In genomic region chr8:70285304-70285703, GRCm38 (mm10) we compare ENCODE assay signal across 24 mouse cellular contexts. TPM values are rescaled to one million over a fixed set of nuclear protein-coding genes. Genes with fewer than 3 reads are reported as not detected.
DNase-seq lines count a peak whose midpoint lies in the region; ATAC-seq lines count a peak whose summit lies in the region.
"Had no signal": no experiment of that assay in that cellular context is flagged by ENCODE, and none has a peak within 500 bp of the region (broad histone marks: within the 10 kb centered on the region; RNA-seq: fewer than 3 reads in every experiment).

No protein-coding gene starts in this region.

- peaks cover 40% of the 10 kb centered on the region for H3K4me1 ChIP-seq in kidney, embryonic 15.5 days
- H3K4me1 ChIP-seq in kidney, embryonic 16.5 days (ENCODE audit: insufficient read depth, low read length), result peaks cover 21% of the 10 kb centered on the region
- peaks cover 54% of the 10 kb centered on the region for H3K4me1 ChIP-seq in megakaryocyte, embryonic 14.5 days
- H3K4me1 ChIP-seq in embryonic facial prominence, embryonic 10.5 days, result peaks cover 44% of the 10 kb centered on the region
- peaks cover 17% of the 10 kb centered on the region for H3K4me1 ChIP-seq in liver, embryonic 11.5 days (replicated peaks; ENCODE audit: control insufficient read depth, insufficient read depth, low read length)

- peaks cover 57% of the 10 kb centered on the region for H3K36me3 ChIP-seq in kidney, embryonic 15.5 days
- H3K36me3 ChIP-seq in kidney, embryonic 16.5 days (ENCODE audit: insufficient read depth, low read length), result peaks cover 51% of the 10 kb centered on the region
- H3K36me3 ChIP-seq in megakaryocyte, embryonic 14.5 days (replicated peaks; ENCODE audit: low read length), result peaks cover 70% of the 10 kb centered on the region
- peaks cover 61% of the 10 kb centered on the region for H3K36me3 ChIP-seq in embryonic facial prominence, embryonic 10.5 days (replicated peaks)
- peaks cover 34% of the 10 kb centered on the region for H3K36me3 ChIP-seq in liver, embryonic 11.5 days (ENCODE audit: control insufficient read depth, insufficient read depth, low read length)

- H3K27ac ChIP-seq in kidney, embryonic 15.5 days, result no peak overlapping the region
- H3K27ac ChIP-seq in kidney, embryonic 16.5 days (ENCODE audit: low read length), result no peak overlapping the region
- no peak overlapping the region for H3K27ac ChIP-seq in embryonic facial prominence, embryonic 10.5 days (replicated peaks)
- no peak overlapping the region for H3K27ac ChIP-seq in liver, embryonic 11.5 days (ENCODE audit: low read depth, low read length)
- H3K27ac ChIP-seq: embryonic facial prominence, embryonic 12.5 days; forebrain, embryonic 12.5 days; forebrain, embryonic 15.5 days had no signal

- H3K9ac ChIP-seq in kidney, embryonic 15.5 days, result 0 out of 2 replicates have a peak overlapping the region, but pooled peaks have one; percentile 12
- no peak overlapping the region for H3K9ac ChIP-seq in kidney, embryonic 16.5 days (replicated peaks; ENCODE audit: low read length)
- H3K9ac ChIP-seq in liver, embryonic 11.5 days (ENCODE audit: low read depth, low read length), result no peak overlapping the region
- H3K9ac ChIP-seq: embryonic facial prominence, embryonic 12.5 days; forebrain, embryonic 12.5 days; forebrain, embryonic 15.5 days; forebrain, postnatal 0 days had no signal

- no peaks in the 10 kb centered on the region for H3K27me3 ChIP-seq in kidney, embryonic 15.5 days
- no peaks in the 10 kb centered on the region for H3K27me3 ChIP-seq in kidney, embryonic 16.5 days (ENCODE audit: insufficient read depth, low read length)
- H3K27me3 ChIP-seq in megakaryocyte, embryonic 14.5 days (replicated peaks), result no peaks in the 10 kb centered on the region
- H3K27me3 ChIP-seq in embryonic facial prominence, embryonic 10.5 days (replicated peaks; ENCODE audit: low read depth, poor library complexity, severe bottlenecking), result no peaks in the 10 kb centered on the region
- H3K27me3 ChIP-seq in liver, embryonic 11.5 days (replicated peaks; ENCODE audit: control insufficient read depth, insufficient read depth, low read length), result no peaks in the 10 kb centered on the region
- H3K27me3 ChIP-seq: embryonic facial prominence, embryonic 12.5 days; forebrain, embryonic 12.5 days; forebrain, embryonic 15.5 days had no signal

- intact Hi-C loops in heart, postnatal 36 days (cut with DNase I), result no loop called here

- H3K9me3 ChIP-seq in kidney, embryonic 15.5 days (replicated peaks), result no peaks in the 10 kb centered on the region
- 0 out of 2 replicates have a peak, but pooled peaks cover 2% of the 10 kb centered on the region for H3K9me3 ChIP-seq in kidney, embryonic 16.5 days (ENCODE audit: low read length)
- H3K9me3 ChIP-seq in megakaryocyte, embryonic 14.5 days, result no peaks in the 10 kb centered on the region
- H3K9me3 ChIP-seq in embryonic facial prominence, embryonic 10.5 days, result peaks cover 6% of the 10 kb centered on the region; the same call in 1 of the 2 replicates
- no peaks in the 10 kb centered on the region for H3K9me3 ChIP-seq in liver, embryonic 11.5 days (ENCODE audit: control insufficient read depth, low read length)
- H3K9me3 ChIP-seq: embryonic facial prominence, embryonic 12.5 days; forebrain, embryonic 15.5 days had no signal

- no peak overlapping the region for H3K4me3 ChIP-seq in kidney, embryonic 15.5 days (replicated peaks)
- H3K4me3 ChIP-seq in kidney, embryonic 16.5 days (ENCODE audit: low read length), result no peak overlapping the region
- H3K4me3 ChIP-seq in megakaryocyte, embryonic 14.5 days (replicated peaks), result peak overlapping the region; percentile 14
- H3K4me3 ChIP-seq in embryonic facial prominence, embryonic 10.5 days, result peak overlapping the region; percentile 93; the same call in 1 of the 2 replicates
- H3K4me3 ChIP-seq in liver, embryonic 11.5 days (ENCODE audit: low read depth, low read length), result no peak overlapping the region
- H3K4me3 ChIP-seq: embryonic facial prominence, embryonic 12.5 days; forebrain, embryonic 12.5 days; forebrain, embryonic 15.5 days had no signal

- peak; percentile 93 for DNase-seq in heart, adult 11 months
- DNase-seq in heart, postnatal 36 days, result no peak
- no peak for DNase-seq in embryonic facial prominence, embryonic 10.5 days (ENCODE audit: low spot score)
- no peak for DNase-seq in liver, embryonic 11.5 days (ENCODE audit: low spot score)
- DNase-seq: adrenal gland, adult 2 months; adrenal gland, postnatal 10 days; adrenal gland, postnatal 25 days; cerebellum, adult 11 months; cerebellum, adult 18-20 months; cerebellum, adult 8-10 months; cerebellum, adult 9-11 months; cerebellum, postnatal 14 days; cerebellum, postnatal 36 days; embryo, embryonic 11 days; forebrain, postnatal 0 days had no signal

- no peak overlapping the region for H3K4me2 ChIP-seq in kidney, embryonic 15.5 days
- H3K4me2 ChIP-seq in kidney, embryonic 16.5 days (replicated peaks; ENCODE audit: low read depth, low read length), result no peak overlapping the region
- no peak overlapping the region for H3K4me2 ChIP-seq in liver, embryonic 11.5 days
- H3K4me2 ChIP-seq: embryonic facial prominence, embryonic 12.5 days; forebrain, embryonic 15.5 days had no signal

- no peak for ATAC-seq in kidney, embryonic 15.5 days (replicated peaks; ENCODE audit: low FRiP score)
- no peak for ATAC-seq in kidney, embryonic 16.5 days (ENCODE audit: low FRiP score, low TSS enrichment)
- ATAC-seq in megakaryocyte, adult 5-6 weeks (ENCODE audit: poor library complexity, severe bottlenecking), result no peak
- no peak for ATAC-seq in liver, embryonic 11.5 days (replicated peaks; ENCODE audit: low FRiP score)
- ATAC-seq: forebrain, embryonic 15.5 days; forebrain, postnatal 0 days had no signal

- WGBS in kidney, embryonic 15.5 days, result 98% methylated on average over 15 of the region's 15 CpGs
- WGBS in kidney, embryonic 16.5 days, result 95% methylated on average over 15 of the region's 15 CpGs
- WGBS in embryonic facial prominence, embryonic 10.5 days, result 97% methylated on average over 15 of the region's 15 CpGs
- 93% methylated on average over 15 of the region's 15 CpGs for WGBS in liver, embryonic 11.5 days

RNA-seq across cellular contexts. Expression of gene Homer3, which starts 2.7 kb away (rescaled TPM):
- 10 to 100 TPM in 1 of 2 experiments, 1 to 10 TPM in 1; 8.5 to 10.5 TPM for total RNA-seq in heart, postnatal 36 days (2021)
- polyA plus RNA-seq in kidney, embryonic 15.5 days (2015; fragmentation: Nextera tagmentation; extraction: Ambion mirVana), result 69.5 and 79.9 TPM in 2 replicates
- 74.2 and 81.3 TPM in 2 replicates for polyA plus RNA-seq in kidney, embryonic 16.5 days (2015; fragmentation: Nextera tagmentation; extraction: Ambion mirVana)
- polyA plus RNA-seq in megakaryocyte, embryonic 14.5 days (2012; ENCODE audit: insufficient read depth, low replicate concordance), result 192 and 246 TPM in 2 replicates
- 1.6 and 3.5 TPM in 2 replicates for total RNA-seq in megakaryocyte, adult 5-6 weeks (2015)
- 2.9 and 8.0 TPM in 2 replicates for total RNA-seq in megakaryocyte, adult 5-6 weeks (2017)
- polyA plus RNA-seq in embryonic facial prominence, embryonic 10.5 days (2016; fragmentation: Nextera tagmentation; extraction: Ambion mirVana), result 121 and 130 TPM in 2 replicates
- polyA plus RNA-seq in liver, embryonic 11.5 days (2014; fragmentation: Nextera tagmentation; extraction: Ambion mirVana), result 33.9 and 37.9 TPM in 2 replicates

RNA-seq across cellular contexts. Expression of gene Ddx49, which starts 17.0 kb away (rescaled TPM):
- total RNA-seq in heart, postnatal 36 days (2021), result 10 to 100 TPM; 25.8 to 34.5 TPM
- 45.1 and 49.0 TPM in 2 replicates for polyA plus RNA-seq in kidney, embryonic 15.5 days (2015; fragmentation: Nextera tagmentation; extraction: Ambion mirVana)
- 51.8 and 54.1 TPM in 2 replicates for polyA plus RNA-seq in kidney, embryonic 16.5 days (2015; fragmentation: Nextera tagmentation; extraction: Ambion mirVana)
- polyA plus RNA-seq in megakaryocyte, embryonic 14.5 days (2012; ENCODE audit: insufficient read depth, low replicate concordance), result 29.5 and 36.4 TPM in 2 replicates
- 17.9 and 19.9 TPM in 2 replicates for total RNA-seq in megakaryocyte, adult 5-6 weeks (2015)
- 53.6 and 81.7 TPM in 2 replicates for total RNA-seq in megakaryocyte, adult 5-6 weeks (2017)
- 51.0 and 58.1 TPM in 2 replicates for polyA plus RNA-seq in embryonic facial prominence, embryonic 10.5 days (2016; fragmentation: Nextera tagmentation; extraction: Ambion mirVana)
- polyA plus RNA-seq in liver, embryonic 11.5 days (2014; fragmentation: Nextera tagmentation; extraction: Ambion mirVana), result 56.5 and 59.1 TPM in 2 replicates

RNA-seq across cellular contexts. Expression of gene Cope, which starts 17.0 kb away (rescaled TPM):
- 100 to 1,000 TPM; 157 TPM for total RNA-seq in heart, postnatal 36 days (2021)
- polyA plus RNA-seq in kidney, embryonic 15.5 days (2015; fragmentation: Nextera tagmentation; extraction: Ambion mirVana), result 320 and 327 TPM in 2 replicates
- polyA plus RNA-seq in kidney, embryonic 16.5 days (2015; fragmentation: Nextera tagmentation; extraction: Ambion mirVana), result 389 and 439 TPM in 2 replicates
- 335 and 566 TPM in 2 replicates for polyA plus RNA-seq in megakaryocyte, embryonic 14.5 days (2012; ENCODE audit: insufficient read depth, low replicate concordance)
- 163 and 178 TPM in 2 replicates for total RNA-seq in megakaryocyte, adult 5-6 weeks (2015)
- total RNA-seq in megakaryocyte, adult 5-6 weeks (2017), result 89.1 and 96.1 TPM in 2 replicates
- polyA plus RNA-seq in embryonic facial prominence, embryonic 10.5 days (2016; fragmentation: Nextera tagmentation; extraction: Ambion mirVana), result 293 and 297 TPM in 2 replicates
- polyA plus RNA-seq in liver, embryonic 11.5 days (2014; fragmentation: Nextera tagmentation; extraction: Ambion mirVana), result 281 and 298 TPM in 2 replicates

RNA-seq across cellular contexts. Expression of gene Cers1, which starts 30.3 kb away (rescaled TPM):
- total RNA-seq in heart, postnatal 36 days (2021), result under 1 TPM; 0.33 to 0.64 TPM
- 2.6 and 4.0 TPM in 2 replicates for polyA plus RNA-seq in kidney, embryonic 15.5 days (2015; fragmentation: Nextera tagmentation; extraction: Ambion mirVana)
- polyA plus RNA-seq in kidney, embryonic 16.5 days (2015; fragmentation: Nextera tagmentation; extraction: Ambion mirVana), result 2.5 and 2.7 TPM in 2 replicates
- 0.55 and 1.8 TPM in 2 replicates for polyA plus RNA-seq in megakaryocyte, embryonic 14.5 days (2012; ENCODE audit: insufficient read depth, low replicate concordance)
- not detected in 2 replicates for total RNA-seq in megakaryocyte, adult 5-6 weeks (2015)
- not detected in 2 replicates for total RNA-seq in megakaryocyte, adult 5-6 weeks (2017)
- 2.3 and 4.1 TPM in 2 replicates for polyA plus RNA-seq in embryonic facial prominence, embryonic 10.5 days (2016; fragmentation: Nextera tagmentation; extraction: Ambion mirVana)
- polyA plus RNA-seq in liver, embryonic 11.5 days (2014; fragmentation: Nextera tagmentation; extraction: Ambion mirVana), result 1.1 and 1.2 TPM in 2 replicates
- total RNA-seq: common myeloid progenitor, adult 5-6 weeks had no signal

RNA-seq across cellular contexts. Expression of gene Gdf1, which starts 44.3 kb away (rescaled TPM):
- not detected for total RNA-seq in heart, postnatal 36 days (2021)
- polyA plus RNA-seq in kidney, embryonic 15.5 days (2015; fragmentation: Nextera tagmentation; extraction: Ambion mirVana), result 5.2 and 6.2 TPM in 2 replicates
- 5.5 TPM in 2 replicates for polyA plus RNA-seq in kidney, embryonic 16.5 days (2015; fragmentation: Nextera tagmentation; extraction: Ambion mirVana)
- polyA plus RNA-seq in megakaryocyte, embryonic 14.5 days (2012; ENCODE audit: insufficient read depth, low replicate concordance), result 0.26 TPM in 1 of 2 replicates, not detected in the other
- not detected in 2 replicates for total RNA-seq in megakaryocyte, adult 5-6 weeks (2015)
- not detected in 2 replicates for total RNA-seq in megakaryocyte, adult 5-6 weeks (2017)
- polyA plus RNA-seq in embryonic facial prominence, embryonic 10.5 days (2016; fragmentation: Nextera tagmentation; extraction: Ambion mirVana), result 5.6 and 5.7 TPM in 2 replicates
- polyA plus RNA-seq in liver, embryonic 11.5 days (2014; fragmentation: Nextera tagmentation; extraction: Ambion mirVana), result 1.6 and 2.6 TPM in 2 replicates
- total RNA-seq: adrenal gland, postnatal 25 days; common myeloid progenitor, adult 5-6 weeks had no signal
- polyA plus RNA-seq: embryonic facial prominence, embryonic 14.5 days had no signal

Comparison
In these comparisons a context has a peak if more than half of its experiments do, and no peak if none do; other contexts are left out.
1. H3K4me3 ChIP-seq: peak in megakaryocyte, embryonic 14.5 days (single experiment) and embryonic facial prominence, embryonic 10.5 days (single experiment); none in kidney, embryonic 15.5 days (single experiment), kidney, embryonic 16.5 days (single experiment) and liver, embryonic 11.5 days (single experiment).